Mouse (Mus musculus): ENCODE data around the gene Rnf224.
"Not testable (repeated sequence)": the region's sequence is repeated elsewhere in the genome, so short reads cannot be mapped to it uniquely, and the experiment has no call there.

GRCm38 (mm10) chr2:25256443-25257109 lies 20.0 kb upstream of the Rnf224 start:
- not testable (repeated sequence) for TF ChIP-seq CTCF (IDR thresholded peaks at IDR 0.05; ENCODE audit: control insufficient read depth, insufficient read depth, insufficient read length); USF1 (IDR thresholded peaks at IDR 0.05; ENCODE audit: low read depth)

Data from C2C12 (cell line).